Comparison of ENCODE assay signal across 20 mouse cellular contexts in genomic region chr7:35678976-35679375, GRCm38 (mm10).
"Had no signal": no experiment of that assay in that cellular context is flagged by ENCODE, and none has a peak within 500 bp of the region (broad histone marks: within the 10 kb centered on the region; RNA-seq: fewer than 3 reads in every experiment).

No protein-coding gene starts in this region.

- H3K9me3 ChIP-seq: liver, embryonic 13.5 days; midbrain, embryonic 12.5 days; midbrain, embryonic 15.5 days; neural tube, embryonic 12.5 days; neural tube, embryonic 15.5 days had no signal

- H3K36me3 ChIP-seq: kidney, embryonic 15.5 days; liver, embryonic 13.5 days; midbrain, embryonic 15.5 days; neural tube, embryonic 12.5 days; neural tube, embryonic 15.5 days had no signal

- H3K27ac ChIP-seq: kidney, embryonic 15.5 days; left cerebral cortex, adult 2 months; liver, embryonic 13.5 days; macrophage; midbrain, embryonic 12.5 days; midbrain, embryonic 15.5 days; neural tube, embryonic 12.5 days; neural tube, embryonic 15.5 days; stomach, postnatal 0 days had no signal

- DNase-seq: kidney, adult 11 months; kidney, adult 8-10 months; kidney, postnatal 10 days; kidney, postnatal 36 days; layer of hippocampus, postnatal 36 days; liver, embryonic 13.5 days; lung, adult 2 months; lung, postnatal 14 days; right cerebral cortex, adult 18-20 months; right cerebral cortex, postnatal 14 days; thymus, adult 18-20 months; thymus, postnatal 36 days had no signal

- H3K4me3 ChIP-seq: kidney, embryonic 15.5 days; left cerebral cortex, adult 2 months; liver, embryonic 13.5 days; midbrain, embryonic 12.5 days; midbrain, embryonic 15.5 days; neural tube, embryonic 12.5 days; neural tube, embryonic 15.5 days had no signal

- H3K9ac ChIP-seq: kidney, embryonic 15.5 days; liver, embryonic 13.5 days; midbrain, embryonic 12.5 days; midbrain, embryonic 15.5 days; neural tube, embryonic 12.5 days; neural tube, embryonic 15.5 days had no signal

- H3K4me1 ChIP-seq: liver, embryonic 13.5 days; neural tube, embryonic 12.5 days had no signal

- H3K27me3 ChIP-seq: kidney, embryonic 15.5 days; liver, embryonic 13.5 days; midbrain, embryonic 12.5 days; midbrain, embryonic 15.5 days; neural tube, embryonic 12.5 days; neural tube, embryonic 15.5 days had no signal
